8 mouse cellular contexts compared by ENCODE assay signal in the genomic region with DNA sequence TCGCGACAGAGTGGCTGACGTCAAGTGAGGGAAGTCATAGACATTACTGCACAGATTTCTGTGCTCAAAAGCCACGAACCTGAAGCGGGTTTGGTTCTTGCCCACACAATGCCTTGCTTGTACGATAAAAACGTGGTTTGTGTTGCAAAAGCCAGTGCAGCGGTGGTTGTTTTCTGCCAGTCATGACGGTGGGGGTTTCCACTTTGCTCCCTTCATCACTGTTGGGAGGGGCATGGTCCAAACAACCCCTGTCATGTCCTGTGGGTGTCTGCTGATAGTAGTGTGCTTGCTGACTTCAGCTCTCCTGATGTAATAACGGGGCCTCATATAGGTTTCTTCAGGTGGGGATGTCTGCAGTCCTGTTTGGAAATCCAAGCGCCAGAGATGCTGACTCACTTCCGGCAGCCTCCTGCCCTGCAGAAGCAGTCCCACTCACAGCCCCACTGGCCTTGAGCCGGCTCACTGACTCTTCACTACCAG. TPM values are rescaled to one million over a fixed set of nuclear protein-coding genes. Genes with fewer than 3 reads are reported as not detected.
DNase-seq lines count a peak whose midpoint lies in the region; ATAC-seq and TF ChIP-seq lines count a peak whose summit lies in the region.

No protein-coding gene starts in this region.

- peak overlapping the region; percentile 69 for H3K4me2 ChIP-seq in liver, postnatal 0 days (ENCODE audit: low read depth, low read length)

- peak; percentile 77 for DNase-seq in ovary, adult 18-20 months (ENCODE audit: low spot score)
- DNase-seq in ovary, postnatal 10 days (ENCODE audit: low spot score), result no peak
- peak; percentile 68 for DNase-seq in liver, postnatal 0 days
- DNase-seq in thymus, adult 18-20 months, result peak; percentile 22 to 44
- DNase-seq in left cerebral cortex, postnatal 25 days (ENCODE audit: low spot score in 2 of 2), result no peak
- no peak for DNase-seq in cerebellum, adult 11-12 months
- DNase-seq in left cerebral cortex, adult 8-10 months (ENCODE audit: low spot score in 2 of 2), result no peak

- 17% methylated on average over 13 of the region's 13 CpGs for WGBS in liver, postnatal 0 days (ENCODE audit: insufficient replicate concordance)

- H3K27me3 ChIP-seq in liver, postnatal 0 days (ENCODE audit: insufficient read depth, low read length), result no peaks in the 10 kb centered on the region

- peak; percentile 82 for ATAC-seq in granulocyte monocyte progenitor cell, adult 5-6 weeks (replicated peaks; ENCODE audit: poor library complexity, severe bottlenecking)
- peak; percentile 74 for ATAC-seq in liver, postnatal 0 days

- H3K9me3 ChIP-seq in liver, postnatal 0 days (ENCODE audit: low read length), result no peaks in the 10 kb centered on the region

- peak overlapping the region; percentile 83 for H3K27ac ChIP-seq in liver, postnatal 0 days (ENCODE audit: low read depth)

- H3K36me3 ChIP-seq in liver, postnatal 0 days (replicated peaks; ENCODE audit: insufficient read depth, low read length), result no peaks in the 10 kb centered on the region

- peak; percentile 69 for TF ChIP-seq EP300 in liver, postnatal 0 days (IDR thresholded peaks at IDR 0.05; ENCODE audit: low read depth)

- intact Hi-C loops in left cerebral cortex, postnatal 25 days (cut with DNase I), result no loop called here

- no peak overlapping the region for H3K9ac ChIP-seq in liver, postnatal 0 days (replicated peaks)

- H3K4me1 ChIP-seq in liver, postnatal 0 days (ENCODE audit: insufficient read depth), result peaks cover 43% of the 10 kb centered on the region

- TF ChIP-seq CTCF in liver, postnatal 0 days (IDR thresholded peaks at IDR 0.05; ENCODE audit: low read depth), result no peak

- H3K4me3 ChIP-seq in liver, postnatal 0 days (ENCODE audit: low read depth, low read length), result peak overlapping the region; percentile 26

RNA-seq across cellular contexts. Expression of gene Incenp, which starts 39.5 kb away (rescaled TPM):
- 143 and 171 TPM in 2 replicates for total RNA-seq in granulocyte monocyte progenitor cell, adult 5-6 weeks (2014; fragmentation: Nextera tagmentation)
- total RNA-seq in granulocyte monocyte progenitor cell, adult 5-6 weeks (2017), result 99.8 and 115 TPM in 2 replicates
- 39.9 and 43.4 TPM in 2 replicates for polyA plus RNA-seq in liver, postnatal 0 days (2015; fragmentation: Nextera tagmentation; extraction: Ambion mirVana)
- total RNA-seq in left cerebral cortex, postnatal 25 days (2021), result 10 to 100 TPM; 22.0 to 23.3 TPM
- 10 to 100 TPM; 24.6 to 30.7 (median 27.3) TPM for total RNA-seq in left cerebral cortex, adult 8-10 months (2022)

RNA-seq across cellular contexts. Expression of gene Fth1, which starts 41.5 kb away (rescaled TPM):
- total RNA-seq in granulocyte monocyte progenitor cell, adult 5-6 weeks (2014; fragmentation: Nextera tagmentation), result 806 and 810 TPM in 2 replicates
- total RNA-seq in granulocyte monocyte progenitor cell, adult 5-6 weeks (2017), result 350 and 359 TPM in 2 replicates
- polyA plus RNA-seq in liver, postnatal 0 days (2015; fragmentation: Nextera tagmentation; extraction: Ambion mirVana), result 4,793 and 5,083 TPM in 2 replicates
- 1,000 to 10,000 TPM; 2,053 to 2,068 TPM for total RNA-seq in left cerebral cortex, postnatal 25 days (2021)
- 1,000 to 10,000 TPM; 2,793 to 3,196 (median 2,896) TPM for total RNA-seq in left cerebral cortex, adult 8-10 months (2022)

Comparison
In these comparisons a context has a peak if more than half of its experiments do, and no peak if none do; other contexts are left out.
1. DNase-seq: peak in ovary, adult 18-20 months (single experiment), liver, postnatal 0 days (single experiment) and thymus, adult 18-20 months (2 of 2); none in ovary, postnatal 10 days (single experiment), left cerebral cortex, postnatal 25 days (0 of 2), cerebellum, adult 11-12 months (single experiment) and left cerebral cortex, adult 8-10 months (0 of 2).